Mouse (Mus musculus): ENCODE results near the gene Ptgr1. TPM values are rescaled to one million over a fixed set of nuclear protein-coding genes. Genes with fewer than 3 reads are reported as not detected.

Ptgr1 gene
- polyA plus RNA-seq, 1 experiment from 2014 or later = 5.8 TPM

- H3K9ac ChIP-seq = no peak overlapping the region
- H3K4me2 ChIP-seq = no peak overlapping the region
- no peaks in the 10 kb centered on the region for H3K36me3 ChIP-seq
- H3K27ac ChIP-seq (replicated peaks) = no peak overlapping the region
- no peak for ATAC-seq (ENCODE audit: low read depth)
- H3K9me3 ChIP-seq = no peaks in the 10 kb centered on the region
- 23% methylated on average over 7 of the region's 7 CpGs for WGBS
- no peak overlapping the region for H3K4me3 ChIP-seq
- no peaks in the 10 kb centered on the region for H3K27me3 ChIP-seq
- H3K4me1 ChIP-seq (replicated peaks) = peaks cover 12% of the 10 kb centered on the region
These were observed 1.7 kb downstream of the Ptgr1 start for GRCm38 (mm10) chr4:58985157-58985648.

DNA sequence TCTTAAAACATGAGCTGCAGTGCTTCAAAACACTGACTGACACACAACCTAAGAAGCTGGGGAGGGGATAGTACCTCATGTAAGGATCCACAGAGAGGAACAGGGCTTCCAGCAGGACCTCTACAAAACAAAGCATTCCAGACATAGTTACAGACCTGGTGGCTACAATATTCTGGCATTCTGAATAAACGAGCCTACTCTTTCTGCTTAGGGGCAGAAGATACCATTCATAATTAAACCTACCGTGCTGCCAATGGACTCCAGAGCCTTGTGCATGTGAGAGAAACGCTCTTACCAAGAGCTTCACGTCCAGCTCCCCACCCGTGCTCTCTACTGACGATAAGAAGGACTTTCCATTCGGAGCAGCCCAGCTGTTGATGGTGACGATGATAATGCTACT is 4.1 kb downstream of the Ptgr1 start:
- no peaks in the 10 kb centered on the region for H3K27me3 ChIP-seq
- H3K27ac ChIP-seq (replicated peaks) = no peak overlapping the region
- no peak overlapping the region for H3K4me2 ChIP-seq
- H3K4me1 ChIP-seq (replicated peaks) = peaks cover 12% of the 10 kb centered on the region
- no peaks in the 10 kb centered on the region for H3K9me3 ChIP-seq
- WGBS = 94% methylated on average over 8 of the region's 8 CpGs
- no peaks in the 10 kb centered on the region for H3K36me3 ChIP-seq
- ATAC-seq (ENCODE audit: low read depth) = no peak
- no peak overlapping the region for H3K4me3 ChIP-seq
- no peak overlapping the region for H3K9ac ChIP-seq

DNA sequence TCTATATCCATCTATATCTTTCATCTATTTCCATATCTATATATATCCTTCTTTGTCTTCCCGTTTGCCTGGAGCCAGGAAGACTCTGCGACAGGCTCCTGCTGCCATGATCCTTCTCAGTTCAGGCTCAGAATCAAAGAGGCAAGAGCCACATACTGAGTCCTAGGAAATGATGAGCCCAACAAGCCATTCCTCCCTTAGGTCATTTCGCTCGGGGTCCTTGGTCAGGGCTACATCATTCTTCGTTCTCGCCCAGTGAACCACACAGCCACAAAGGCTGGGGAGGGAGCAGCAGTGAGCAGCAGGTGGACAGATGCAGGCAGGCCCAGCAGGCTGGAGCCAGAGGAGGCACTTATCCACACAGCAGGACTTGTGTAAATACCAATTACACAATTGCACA is 5.5 kb downstream of the Ptgr1 start:
- Histone ChIP-seq H3K4me1 (replicated peaks) (peaks cover 3% of the 10 kb centered on the region; the same call in 1 of the 2 replicates), H3K4me2 (no peak overlapping the region), H3K9ac (no peak overlapping the region), H3K27me3 (no peaks in the 10 kb centered on the region), H3K36me3 (no peaks in the 10 kb centered on the region), H3K9me3 (no peaks in the 10 kb centered on the region), H3K4me3 (no peak overlapping the region), H3K27ac (replicated peaks) (no peak overlapping the region)
- ATAC-seq (ENCODE audit: low read depth) = no peak
- 59% methylated on average over 6 of the region's 6 CpGs for WGBS

- Histone ChIP-seq H3K36me3 (no peaks in the 10 kb centered on the region), H3K4me2 (no peak overlapping the region), H3K4me1 (replicated peaks) (no peaks in the 10 kb centered on the region), H3K27me3 (no peaks in the 10 kb centered on the region), H3K27ac (replicated peaks) (no peak overlapping the region), H3K9ac (no peak overlapping the region), H3K9me3 (no peaks in the 10 kb centered on the region), H3K4me3 (no peak overlapping the region)
- ATAC-seq (ENCODE audit: low read depth) = no peak
- 83% methylated on average over 5 of the region's 5 CpGs for WGBS
These were observed 11.2 kb downstream of the Ptgr1 start for GRCm38 (mm10) chr4:58975711-58976110.

GRCm38 (mm10) chr4:58970678-58971077 is 16.2 kb downstream of the Ptgr1 start:
- no peak overlapping the region for H3K27ac ChIP-seq (replicated peaks)
- H3K4me1 ChIP-seq (replicated peaks) = no peaks in the 10 kb centered on the region
- ATAC-seq (ENCODE audit: low read depth) = no peak
- H3K4me3 ChIP-seq = no peak overlapping the region
- H3K36me3 ChIP-seq = no peaks in the 10 kb centered on the region
- no peak overlapping the region for H3K4me2 ChIP-seq
- H3K9me3 ChIP-seq = no peaks in the 10 kb centered on the region
- WGBS = 81% methylated on average over 4 of the region's 4 CpGs
- no peaks in the 10 kb centered on the region for H3K27me3 ChIP-seq
- H3K9ac ChIP-seq = no peak overlapping the region

DNA sequence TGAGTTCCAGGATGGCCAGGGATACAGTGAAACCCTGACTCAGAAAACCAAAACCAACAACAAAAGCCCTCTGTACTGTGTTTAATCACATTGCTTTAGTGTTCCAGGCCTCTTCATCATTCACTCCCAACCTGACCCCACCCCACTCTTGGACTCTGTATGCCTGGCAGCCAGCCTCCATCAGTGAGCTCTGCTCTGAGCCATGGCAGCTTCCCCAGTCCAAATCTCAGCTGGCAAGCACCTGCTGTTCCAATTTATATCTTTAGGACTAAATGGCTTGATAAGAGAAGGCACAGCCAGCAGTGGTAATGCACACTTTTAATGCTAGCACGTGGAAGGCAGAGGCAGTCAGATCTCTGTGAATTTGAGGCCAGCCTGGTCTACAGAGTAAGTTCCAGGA is 21.8 kb downstream of the Ptgr1 start:
- Histone ChIP-seq H3K9me3 (no peaks in the 10 kb centered on the region), H3K27me3 (no peaks in the 10 kb centered on the region), H3K27ac (replicated peaks) (no peak overlapping the region), H3K4me1 (replicated peaks) (no peaks in the 10 kb centered on the region), H3K36me3 (no peaks in the 10 kb centered on the region), H3K4me2 (no peak overlapping the region), H3K9ac (no peak overlapping the region), H3K4me3 (no peak overlapping the region)
- WGBS = 76% methylated on average over 1 of the region's 1 CpGs
- ATAC-seq (ENCODE audit: low read depth) = no peak

- no peak for ATAC-seq (ENCODE audit: low read depth)
- WGBS = 95% methylated on average over 4 of the region's 4 CpGs
- no peaks in the 10 kb centered on the region for H3K36me3 ChIP-seq
- no peak overlapping the region for H3K9ac ChIP-seq
- no peak overlapping the region for H3K4me3 ChIP-seq
- no peak overlapping the region for H3K4me2 ChIP-seq
- H3K27ac ChIP-seq (replicated peaks) = no peak overlapping the region
- no peaks in the 10 kb centered on the region for H3K9me3 ChIP-seq
- H3K4me1 ChIP-seq (replicated peaks) = no peaks in the 10 kb centered on the region
- H3K27me3 ChIP-seq = no peaks in the 10 kb centered on the region
These were observed 23.6 kb downstream of the Ptgr1 start for GRCm38 (mm10) chr4:58963271-58963670.

GRCm38 (mm10) chr4:58961719-58962118 is 25.2 kb downstream of the Ptgr1 start:
- peaks cover 9% of the 10 kb centered on the region for H3K36me3 ChIP-seq
- no peak for ATAC-seq (ENCODE audit: low read depth)
- H3K9ac ChIP-seq = no peak overlapping the region
- 96% methylated on average over 15 of the region's 15 CpGs for WGBS
- H3K27ac ChIP-seq (replicated peaks) = no peak overlapping the region
- H3K4me1 ChIP-seq (replicated peaks) = no peaks in the 10 kb centered on the region
- no peaks in the 10 kb centered on the region for H3K9me3 ChIP-seq
- H3K4me2 ChIP-seq = no peak overlapping the region
- no peaks in the 10 kb centered on the region for H3K27me3 ChIP-seq
- H3K4me3 ChIP-seq = no peak overlapping the region

DNA sequence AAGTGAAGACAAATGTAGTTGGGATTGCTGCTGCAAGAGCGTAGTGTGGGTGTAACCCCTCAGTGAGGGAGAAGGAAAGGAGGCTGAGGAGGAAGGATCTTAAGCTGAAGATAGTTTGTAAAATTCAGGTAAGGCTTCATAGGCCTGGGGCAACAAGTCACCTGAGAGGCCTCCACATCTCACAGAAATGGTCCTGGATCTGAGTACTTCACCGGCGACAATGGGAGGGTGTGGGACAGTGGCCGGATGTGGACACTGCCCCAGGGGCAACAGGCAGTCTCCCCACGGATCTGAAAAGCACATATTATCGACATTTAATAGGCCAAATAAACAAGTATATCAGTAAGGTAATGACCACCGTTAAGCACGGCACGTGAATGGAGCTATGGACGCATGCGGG is 34.3 kb downstream of the Ptgr1 start:
- WGBS = 93% methylated on average over 11 of the region's 11 CpGs
- no peak for ATAC-seq (ENCODE audit: low read depth)

GRCm38 (mm10) chr4:58948391-58948790 is 38.5 kb downstream of the Ptgr1 start:
- peaks cover 10% of the 10 kb centered on the region for H3K4me1 ChIP-seq (replicated peaks)
- ATAC-seq (ENCODE audit: low read depth) = no peak
- peaks cover 13% of the 10 kb centered on the region for H3K27me3 ChIP-seq
- H3K27ac ChIP-seq (replicated peaks) = no peak overlapping the region
- H3K9ac ChIP-seq = no peak overlapping the region
- no peak overlapping the region for H3K4me2 ChIP-seq
- 82% methylated on average over 4 of the region's 4 CpGs for WGBS
- H3K4me3 ChIP-seq = no peak overlapping the region
- no peaks in the 10 kb centered on the region for H3K9me3 ChIP-seq
- H3K36me3 ChIP-seq = no peaks in the 10 kb centered on the region

More for the DNA sequence above, 34.3 kb downstream of the Ptgr1 start:
- Histone ChIP-seq H3K9ac (no peak overlapping the region), H3K27me3 (no peaks in the 10 kb centered on the region), H3K4me1 (replicated peaks) (no peaks in the 10 kb centered on the region), H3K27ac (replicated peaks) (no peak overlapping the region), H3K36me3 (peaks cover 14% of the 10 kb centered on the region), H3K4me2 (no peak overlapping the region), H3K4me3 (no peak overlapping the region), H3K9me3 (no peaks in the 10 kb centered on the region)

DNA sequence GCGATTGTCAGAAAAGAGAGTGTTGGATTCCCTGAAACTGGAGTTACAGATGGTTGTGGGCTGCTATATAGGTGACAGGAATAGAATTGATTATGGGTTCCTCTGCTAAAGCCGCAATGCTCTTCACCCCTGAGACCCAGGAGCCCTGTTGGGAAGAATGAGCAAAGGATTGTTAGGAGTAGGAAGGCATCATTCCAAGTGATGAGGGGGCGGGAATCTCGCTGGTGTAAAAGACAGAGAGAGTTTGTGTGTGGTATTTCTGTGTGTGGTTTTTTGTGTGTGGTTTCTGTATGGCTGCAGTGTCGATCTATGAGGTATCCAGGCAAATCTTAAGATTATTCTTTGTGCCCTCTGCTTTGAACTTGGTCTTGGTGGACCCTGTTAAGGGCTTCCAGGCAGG is 42.2 kb downstream of the Ptgr1 start:
- H3K4me3 ChIP-seq = peak overlapping the region; percentile 80; the same call in 1 of the 2 replicates
- ATAC-seq (ENCODE audit: low read depth) = no peak
- H3K9me3 ChIP-seq = no peaks in the 10 kb centered on the region
- H3K27me3 ChIP-seq = peaks cover 13% of the 10 kb centered on the region
- H3K27ac ChIP-seq (replicated peaks) = no peak overlapping the region
- WGBS = 51% methylated on average over 5 of the region's 5 CpGs
- peak overlapping the region; percentile 87 for H3K4me2 ChIP-seq
- 0 out of 2 replicates have a peak overlapping the region, but pooled peaks have one; percentile 78 for H3K9ac ChIP-seq
- no peaks in the 10 kb centered on the region for H3K36me3 ChIP-seq
- H3K4me1 ChIP-seq (replicated peaks) = peaks cover 15% of the 10 kb centered on the region

GRCm38 (mm10) chr4:58944206-58944553 is 42.7 kb downstream of the Ptgr1 start:
- H3K9ac ChIP-seq = peak overlapping the region; percentile 78
- H3K4me3 ChIP-seq = peak overlapping the region; percentile 80
- peaks cover 15% of the 10 kb centered on the region for H3K4me1 ChIP-seq (replicated peaks)
- no peak overlapping the region for H3K27ac ChIP-seq (replicated peaks)
- ATAC-seq (ENCODE audit: low read depth) = peak; percentile 46; the same call in 1 of the 2 replicates
- peaks cover 13% of the 10 kb centered on the region for H3K27me3 ChIP-seq
- no peaks in the 10 kb centered on the region for H3K36me3 ChIP-seq
- peak overlapping the region; percentile 87 for H3K4me2 ChIP-seq
- WGBS = 12% methylated on average over 6 of the region's 6 CpGs
- no peaks in the 10 kb centered on the region for H3K9me3 ChIP-seq

GRCm38 (mm10) chr4:58943420-58944205 is 43.3 kb downstream of the Ptgr1 start, which contains the start of gene Zkscan16:
Gene Zkscan16 (plus strand): TSS chr4:58943628.
- Histone ChIP-seq H3K4me2 (peak within 1 kb of the TSS; percentile 87), H3K27ac (replicated peaks) (peak within 1 kb of the TSS; percentile 61), H3K36me3 (no peaks in the 10 kb centered on the region), H3K4me1 (replicated peaks) (peaks cover 15% of the 10 kb centered on the region), H3K9ac (peak within 1 kb of the TSS; percentile 78), H3K4me3 (peak within 1 kb of the TSS; percentile 80), H3K9me3 (no peaks in the 10 kb centered on the region), H3K27me3 (peaks cover 13% of the 10 kb centered on the region)
- 1% methylated on average over 50 of the region's 50 CpGs for WGBS
- peak; percentile 92 for ATAC-seq (ENCODE audit: low read depth)
